Mouse (Mus musculus): ENCODE measurements around the gene Obsl1. TPM values are rescaled to one million over a fixed set of nuclear protein-coding genes. Genes with fewer than 3 reads are reported as not detected.

Obsl1 gene
- total RNA-seq, 4 experiments from 2014 or later, result 108 to 133 (median 122) TPM

GRCm38 (mm10) chr1:75518427-75518826 lies 12.2 kb upstream of the Obsl1 start:
- DNase-seq (ENCODE audit: low spot score), result no peak

- DNase-seq (ENCODE audit: low spot score), result no peak
Observed at GRCm38 (mm10) chr1:75517984-75518383, 11.7 kb upstream of the Obsl1 start.

GRCm38 (mm10) chr1:75516703-75517380 lies 10.6 kb upstream of the Obsl1 start:
- no peak for DNase-seq (ENCODE audit: low spot score)

GRCm38 (mm10) chr1:75512550-75512949 lies 6.3 kb upstream of the Obsl1 start:
- DNase-seq (ENCODE audit: low spot score), result no peak

GRCm38 (mm10) chr1:75511437-75512210 lies 5.4 kb upstream of the Obsl1 start:
- DNase-seq (ENCODE audit: low spot score), result no peak

- DNase-seq (ENCODE audit: low spot score), result no peak
Observed at GRCm38 (mm10) chr1:75510154-75510553, 3.9 kb upstream of the Obsl1 start.

GRCm38 (mm10) chr1:75509586-75509985 lies 3.3 kb upstream of the Obsl1 start:
- no peak for DNase-seq (ENCODE audit: low spot score)

- no peak for DNase-seq (ENCODE audit: low spot score)
Observed at GRCm38 (mm10) chr1:75507006-75507405, 754 bp upstream of the Obsl1 start, which contains the start of gene Inha. TSS of gene Inha (plus strand) at chr1:75507077.

- peak; percentile 53 for DNase-seq (ENCODE audit: low spot score)
Observed at GRCm38 (mm10) chr1:75505159-75505955, 895 bp downstream of the Obsl1 start.

GRCm38 (mm10) chr1:75504256-75505045 lies 1.8 kb downstream of the Obsl1 start:
- no peak for DNase-seq (ENCODE audit: low spot score)

- no peak for DNase-seq (ENCODE audit: low spot score)
Observed at GRCm38 (mm10) chr1:75503651-75503980, 2.6 kb downstream of the Obsl1 start.

GRCm38 (mm10) chr1:75502945-75503650 lies 3.2 kb downstream of the Obsl1 start:
- no peak for DNase-seq (ENCODE audit: low spot score)

GRCm38 (mm10) chr1:75501905-75502304 lies 4.3 kb downstream of the Obsl1 start:
- DNase-seq (ENCODE audit: low spot score), result no peak

GRCm38 (mm10) chr1:75499441-75499840 lies 6.8 kb downstream of the Obsl1 start:
- DNase-seq (ENCODE audit: low spot score), result no peak

- no peak for DNase-seq (ENCODE audit: low spot score)
Observed at GRCm38 (mm10) chr1:75498897-75499296, 7.4 kb downstream of the Obsl1 start.

GRCm38 (mm10) chr1:75494878-75495548 lies 11.2 kb downstream of the Obsl1 start:
- DNase-seq (ENCODE audit: low spot score), result no peak

GRCm38 (mm10) chr1:75492579-75493170 lies 13.6 kb downstream of the Obsl1 start:
- DNase-seq (ENCODE audit: low spot score), result no peak

GRCm38 (mm10) chr1:75490785-75491551 lies 15.3 kb downstream of the Obsl1 start:
- DNase-seq (ENCODE audit: low spot score), result no peak
